Mouse (Mus musculus) midbrain, embryonic 16.5 days (tissue): ENCODE measurements around the gene Efna2. TPM values are rescaled to one million over a fixed set of nuclear protein-coding genes. Genes with fewer than 3 reads are reported as not detected.
"Not testable (repeated sequence)": the region's sequence is repeated elsewhere in the genome, so short reads cannot be mapped to it uniquely, and the experiment has no call there.

ENCODE experiments used
- ATAC-seq: fragments of 200-750 bp; cut with Nextera tagmentation; 2 replicates; pipeline ENCODE4 v1.8.0; 2017; ENCODE audit warnings: moderate TSS enrichment
- H3K27ac ChIP-seq: fragments of 300-500 bp; sonication (generic); 2 replicates; pipeline ENCODE4 v1.5.1; 2014; ENCODE audit warnings: mild to moderate bottlenecking, low read length, mixed read lengths
- H3K27me3 ChIP-seq: fragments of 300-500 bp; sonication (generic); 2 replicates; pipeline ENCODE4 v1.6.1; 2014; ENCODE audit warnings: low read depth, low read length, mixed read lengths; ENCODE audit not compliant: control insufficient read depth, insufficient read depth
- H3K36me3 ChIP-seq: fragments of 300-500 bp; sonication (generic); 2 replicates; pipeline ENCODE4 v1.6.1; 2014; ENCODE audit warnings: mild to moderate bottlenecking, low read length, moderate library complexity, mixed read lengths; ENCODE audit not compliant: control insufficient read depth, insufficient read depth
- H3K4me1 ChIP-seq: fragments of 300-500 bp; sonication (generic); 2 replicates; pipeline ENCODE4 v1.6.1; 2014; ENCODE audit warnings: mild to moderate bottlenecking, low read length, mixed read lengths; ENCODE audit not compliant: control insufficient read depth, insufficient read depth
- H3K4me2 ChIP-seq: fragments of 300-500 bp; sonication (generic); 2 replicates; pipeline ENCODE4 v1.6.1; 2014; ENCODE audit warnings: mild to moderate bottlenecking, low read length, mixed read lengths
- H3K4me3 ChIP-seq: fragments of 300-500 bp; sonication (generic); 2 replicates; pipeline ENCODE4 v1.5.1; 2014; ENCODE audit warnings: low read depth, mild to moderate bottlenecking, low read length, moderate library complexity, mixed read lengths
- H3K9ac ChIP-seq: fragments of 300-500 bp; sonication (generic); 2 replicates; pipeline ENCODE4 v1.6.1; 2014; ENCODE audit warnings: low read depth, low read length, mixed read lengths
- H3K9me3 ChIP-seq: fragments of 300-500 bp; sonication (generic); replicated peaks from 2 replicates; pipeline ENCODE4 v1.6.1; 2014; ENCODE audit warnings: mild to moderate bottlenecking, low read length, mixed read lengths; ENCODE audit not compliant: control insufficient read depth, poor library complexity, severe bottlenecking
- WGBS: fragments of 180-500 bp; shearing (Covaris S2); extraction: QIAGEN DNeasy Blood & Tissue Kit; methylation state at CpG from one replicate; pipeline ENCODE4 v1.1.7; 2014; 5-methylcytosine and 5-hydroxymethylcytosine counted together
- polyA plus RNA-seq: library from polyadenylated mRNA; unstranded; fragments of >200 nt; fragmentation: Nextera tagmentation; extraction: Ambion mirVana; gene quantifications from 2 replicates; pipeline ENCODE4 v1.2.1, GENCODE M21; 2015

Gene Efna2
- polyA plus RNA-seq, 1 experiment from 2014 or later: 43.3 TPM

DNA sequence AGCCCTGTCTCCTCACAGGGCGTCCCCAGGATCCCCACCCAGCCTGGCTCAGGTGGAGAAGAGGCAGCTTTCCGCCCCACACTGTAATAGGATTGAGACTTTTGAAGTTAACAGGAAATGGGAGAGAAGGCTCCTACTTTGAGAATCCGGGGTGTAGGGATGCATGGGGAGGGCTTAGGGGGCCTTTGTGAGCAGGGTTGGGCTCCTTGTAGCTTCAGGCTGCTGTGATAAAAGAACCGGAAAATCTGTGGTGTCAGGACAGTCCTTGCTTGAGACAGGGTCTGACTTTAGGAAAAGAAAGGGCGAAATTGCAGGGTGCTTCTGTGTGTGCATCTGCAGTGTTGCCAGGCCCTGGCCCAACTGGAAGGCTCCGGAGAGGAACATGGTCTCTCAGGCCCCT is 21.2 kb downstream of the Efna2 start:
- Histone ChIP-seq H3K4me1 (peaks cover 5% of the 10 kb centered on the region), H3K36me3 (no peaks in the 10 kb centered on the region), H3K9ac (no peak overlapping the region), H3K4me3 (no peak overlapping the region), H3K4me2 (no peak overlapping the region), H3K27me3 (no peaks in the 10 kb centered on the region), H3K27ac (no peak overlapping the region), H3K9me3 (no peaks in the 10 kb centered on the region)
- WGBS: 47% methylated on average over 6 of the region's 6 CpGs
- no peak for ATAC-seq

DNA sequence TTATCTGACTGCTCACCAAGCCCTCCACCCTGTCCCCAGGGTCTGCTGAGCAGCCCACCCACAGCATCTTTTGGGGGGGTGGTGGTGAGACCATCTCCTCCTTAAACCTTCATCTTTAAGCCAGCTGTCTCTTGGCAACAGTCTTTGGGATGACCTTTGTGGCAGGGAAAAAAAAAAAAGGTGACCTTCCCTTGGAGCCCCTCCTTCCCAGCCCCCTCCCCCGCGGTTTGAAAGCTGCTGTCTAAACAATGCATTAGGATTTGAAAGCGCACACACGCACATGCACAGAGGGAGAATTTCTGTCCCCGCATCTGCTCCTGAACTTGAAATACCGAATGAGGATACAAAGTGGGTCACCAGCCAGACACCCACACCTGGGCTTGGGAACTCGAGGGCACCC is 24.8 kb downstream of the Efna2 start:
- no peak for ATAC-seq
- no peaks in the 10 kb centered on the region for H3K36me3 ChIP-seq
- no peaks in the 10 kb centered on the region for H3K9me3 ChIP-seq
- H3K4me3 ChIP-seq: no peak overlapping the region
- 7% methylated on average over 7 of the region's 7 CpGs for WGBS
- H3K4me2 ChIP-seq: no peak overlapping the region
- no peaks in the 10 kb centered on the region for H3K27me3 ChIP-seq
- peaks cover 17% of the 10 kb centered on the region for H3K4me1 ChIP-seq
- no peak overlapping the region for H3K27ac ChIP-seq
- H3K9ac ChIP-seq: peak overlapping the region; percentile 44; the same call in 1 of the 2 replicates

DNA sequence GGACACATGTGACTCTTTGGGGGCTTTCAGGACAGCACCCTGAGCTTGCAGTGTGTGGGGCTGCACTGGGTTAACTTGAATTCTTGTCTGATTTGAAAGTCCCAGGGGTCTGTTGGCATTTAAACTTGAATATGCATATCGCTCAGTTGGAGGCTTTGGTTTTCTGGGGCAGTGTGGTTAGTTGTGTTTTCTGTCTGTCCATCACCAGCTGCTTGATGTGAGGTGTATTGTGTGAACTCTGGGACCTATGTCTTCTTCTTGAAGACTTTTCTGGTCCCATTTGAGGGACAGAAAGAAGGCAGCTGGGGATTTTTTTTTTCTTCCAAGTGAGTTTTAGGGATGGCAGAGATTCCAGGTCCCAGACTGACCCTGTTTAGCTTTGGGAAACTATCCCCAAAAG is 27.9 kb downstream of the Efna2 start:
- no peak overlapping the region for H3K4me2 ChIP-seq
- H3K27me3 ChIP-seq: no peaks in the 10 kb centered on the region
- H3K4me1 ChIP-seq: peaks cover 19% of the 10 kb centered on the region
- WGBS: 39% methylated on average over 1 of the region's 1 CpGs
- H3K27ac ChIP-seq: no peak overlapping the region
- ATAC-seq: no peak
- no peak overlapping the region for H3K9ac ChIP-seq
- no peaks in the 10 kb centered on the region for H3K36me3 ChIP-seq
- no peak overlapping the region for H3K4me3 ChIP-seq
- no peaks in the 10 kb centered on the region for H3K9me3 ChIP-seq

DNA sequence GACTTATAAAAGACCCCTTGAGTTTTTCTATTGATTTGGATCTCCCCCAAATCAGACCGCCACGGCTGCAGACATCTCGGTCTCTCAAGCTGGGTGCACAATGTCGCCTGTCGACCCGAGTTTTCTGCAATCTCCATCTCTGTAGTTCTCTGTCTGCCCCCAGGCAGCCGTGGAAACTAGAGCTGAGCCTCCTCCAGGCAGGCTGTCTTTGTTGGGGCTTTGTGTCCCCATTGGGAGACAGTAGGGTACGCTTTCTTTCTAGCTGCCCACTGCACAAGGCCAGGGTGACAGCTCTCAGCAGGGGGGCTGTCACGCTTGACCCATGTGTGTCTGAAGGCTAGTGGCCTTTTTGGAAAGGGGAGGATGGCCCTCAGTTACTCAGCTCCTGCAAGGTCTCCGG is 28.4 kb downstream of the Efna2 start:
- H3K27ac ChIP-seq: no peak overlapping the region
- H3K4me3 ChIP-seq: no peak overlapping the region
- ATAC-seq: no peak

DNA sequence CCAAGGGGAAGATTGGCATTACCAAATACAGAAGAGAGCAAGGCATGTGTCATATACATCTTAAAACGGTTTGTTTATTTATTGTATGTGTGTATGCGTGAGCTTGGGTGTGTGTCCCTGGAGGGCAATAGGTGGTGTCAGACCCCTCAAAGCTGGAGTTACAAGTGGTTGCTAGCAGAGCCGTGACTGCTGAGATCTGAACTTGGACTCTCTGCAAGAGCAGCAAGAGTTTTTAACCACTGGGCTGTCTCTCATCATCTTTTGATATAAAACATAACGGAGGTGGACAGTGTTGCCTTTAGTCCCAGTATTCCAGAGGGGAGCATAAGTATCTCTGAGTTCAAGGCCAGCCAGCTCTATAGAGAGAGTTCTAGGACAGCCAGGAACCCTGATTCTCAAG is 29.0 kb downstream of the Efna2 start:
- H3K4me2 ChIP-seq: no peak overlapping the region
- peak overlapping the region; percentile 82 for H3K27ac ChIP-seq
- 51% methylated on average over 4 of the region's 4 CpGs for WGBS
- H3K27me3 ChIP-seq: no peaks in the 10 kb centered on the region
- no peaks in the 10 kb centered on the region for H3K9me3 ChIP-seq
- no peak overlapping the region for H3K9ac ChIP-seq
- peaks cover 19% of the 10 kb centered on the region for H3K4me1 ChIP-seq
- no peak overlapping the region for H3K4me3 ChIP-seq
- ATAC-seq: no peak
- no peaks in the 10 kb centered on the region for H3K36me3 ChIP-seq

More for the DNA sequence above, 28.4 kb downstream of the Efna2 start:
- WGBS: 27% methylated on average over 10 of the region's 10 CpGs
- Histone ChIP-seq H3K4me1 (peaks cover 19% of the 10 kb centered on the region), H3K36me3 (no peaks in the 10 kb centered on the region), H3K4me2 (no peak overlapping the region), H3K9ac (no peak overlapping the region), H3K27me3 (no peaks in the 10 kb centered on the region), H3K9me3 (no peaks in the 10 kb centered on the region)

DNA sequence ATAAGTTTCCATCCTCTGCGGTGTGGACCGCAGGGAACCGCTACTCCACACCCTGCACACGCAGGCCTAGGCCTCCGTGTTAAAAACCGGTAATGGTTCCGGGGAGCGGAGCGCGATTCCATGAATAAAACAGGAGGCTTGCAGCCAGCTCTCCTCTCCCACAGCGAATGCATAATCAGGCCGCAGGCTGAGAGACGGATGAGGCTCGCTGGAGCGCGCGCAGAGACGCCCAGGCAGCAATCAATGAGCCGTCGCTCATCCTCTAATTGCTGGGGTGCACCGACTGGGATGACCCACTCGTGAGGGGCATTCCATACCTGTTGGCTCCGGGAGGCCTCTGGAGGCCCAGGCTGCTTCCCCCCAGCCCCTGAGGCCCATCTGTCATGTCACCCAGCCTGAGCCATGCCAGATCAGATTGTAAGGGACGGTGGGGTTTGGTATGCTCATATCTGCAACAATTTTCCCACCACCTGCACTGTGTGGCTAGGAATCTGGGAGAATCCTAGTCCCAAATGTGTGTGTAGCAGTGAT is 29.6 kb downstream of the Efna2 start:
- Histone ChIP-seq H3K9me3 (no peaks in the 10 kb centered on the region), H3K4me3 (no peak overlapping the region), H3K36me3 (no peaks in the 10 kb centered on the region), H3K4me1 (peaks cover 19% of the 10 kb centered on the region), H3K9ac (peak overlapping the region; percentile 50), H3K4me2 (peak overlapping the region; percentile 30), H3K27me3 (no peaks in the 10 kb centered on the region), H3K27ac (peak overlapping the region; percentile 82)
- WGBS: 2% methylated on average over 24 of the region's 24 CpGs
- peak; percentile 66 for ATAC-seq

DNA sequence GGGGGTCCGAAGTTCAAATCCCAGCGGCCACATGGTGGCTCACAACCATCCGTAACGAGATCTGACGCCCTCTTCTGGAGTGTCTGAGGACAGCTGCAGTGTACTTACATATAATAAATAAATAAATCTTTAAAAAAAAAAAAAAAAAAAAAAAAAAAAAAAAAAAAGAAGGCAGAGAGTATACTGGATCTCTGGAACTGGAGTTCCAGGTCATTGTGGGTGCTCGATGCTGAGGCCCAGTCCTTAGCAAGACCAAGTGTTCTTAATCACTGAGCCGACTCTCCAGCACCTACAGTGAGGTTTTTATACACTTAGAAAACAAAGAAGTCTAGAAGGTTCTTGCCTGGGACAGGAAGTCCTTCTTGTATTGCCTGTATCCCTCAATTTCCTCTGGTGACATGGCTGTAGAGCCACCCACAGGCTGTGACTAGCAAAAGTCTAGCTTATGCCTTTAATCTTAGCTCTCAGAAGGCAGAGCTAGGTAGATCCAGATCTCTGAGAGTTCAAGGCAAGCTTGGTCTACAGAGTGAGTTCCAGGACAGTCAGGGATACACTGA is 32.3 kb downstream of the Efna2 start:
- H3K4me1 ChIP-seq: peaks cover 20% of the 10 kb centered on the region
- not testable (repeated sequence) for H3K4me3 ChIP-seq, H3K4me2 ChIP-seq, H3K27ac ChIP-seq, H3K27me3 ChIP-seq, H3K36me3 ChIP-seq, H3K9ac ChIP-seq, H3K9me3 ChIP-seq, ATAC-seq
- WGBS: 80% methylated on average over 7 of the region's 7 CpGs

DNA sequence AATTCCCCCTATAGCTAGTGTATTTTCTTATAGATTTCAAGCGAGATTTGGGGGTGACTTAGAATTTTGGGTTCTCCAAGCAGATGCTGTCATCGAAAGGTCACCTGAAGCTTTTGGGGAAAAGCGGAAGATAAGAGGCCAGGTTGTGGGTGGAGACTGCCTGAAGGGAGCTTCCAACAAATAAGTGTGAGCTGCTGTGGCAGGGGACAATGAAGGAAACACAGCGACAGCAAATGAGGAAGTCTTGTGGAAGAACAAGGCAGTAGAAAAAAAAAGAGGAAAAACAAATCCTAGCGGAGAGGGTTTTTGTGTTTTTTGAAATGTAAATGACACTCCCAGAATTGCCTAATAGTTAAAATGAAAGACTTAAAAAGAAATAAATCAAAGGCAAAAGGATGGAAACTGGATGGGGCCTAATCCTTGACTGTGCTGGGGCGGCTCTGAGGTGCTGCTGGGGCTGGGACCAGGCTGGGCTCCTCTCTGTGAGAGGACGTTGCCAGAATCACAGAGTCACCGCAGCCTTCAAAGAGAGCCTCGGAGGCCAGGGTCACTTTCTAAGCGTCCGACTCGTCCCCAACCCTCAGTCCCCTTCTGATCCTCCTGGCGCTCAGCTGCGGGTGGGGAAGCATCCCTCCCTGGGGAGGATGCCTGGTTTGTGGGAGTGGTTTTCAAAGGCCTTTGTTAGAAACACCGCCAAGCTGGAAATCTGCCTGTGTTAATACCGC is 35.9 kb downstream of the Efna2 start:
- H3K9me3 ChIP-seq: no peaks in the 10 kb centered on the region
- H3K27ac ChIP-seq: peak overlapping the region; percentile 63
- 0 out of 2 replicates have a peak, but pooled peaks have one; percentile 36 for ATAC-seq
- no peak overlapping the region for H3K4me2 ChIP-seq
- 13% methylated on average over 16 of the region's 16 CpGs for WGBS
- no peaks in the 10 kb centered on the region for H3K27me3 ChIP-seq
- H3K4me3 ChIP-seq: no peak overlapping the region
- H3K9ac ChIP-seq: peak overlapping the region; percentile 23; the same call in 1 of the 2 replicates
- H3K4me1 ChIP-seq: peaks cover 6% of the 10 kb centered on the region; the same call in 1 of the 2 replicates
- no peaks in the 10 kb centered on the region for H3K36me3 ChIP-seq

DNA sequence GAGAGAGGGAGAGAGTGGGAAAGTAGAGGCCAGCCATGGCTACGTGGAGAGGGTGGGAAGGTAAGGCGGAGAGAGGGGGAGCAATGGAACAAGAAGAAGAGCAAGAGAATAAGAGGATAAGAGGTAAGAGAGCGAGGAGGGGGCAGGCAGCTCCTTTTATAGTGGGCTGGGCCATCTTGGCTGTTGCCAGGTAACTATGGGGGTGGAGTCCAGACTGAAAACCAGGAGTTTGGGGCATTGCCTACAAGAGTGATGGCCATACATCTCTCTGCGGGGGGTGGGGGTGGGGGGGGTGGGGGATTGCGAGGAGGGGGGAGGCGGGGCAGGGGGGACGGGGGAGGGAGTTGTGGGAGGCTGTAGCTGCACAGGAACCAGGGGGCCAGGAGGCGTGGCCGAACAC is 41.4 kb downstream of the Efna2 start:
- Histone ChIP-seq H3K4me1 (no peaks in the 10 kb centered on the region; the same call in 1 of the 2 replicates), H3K9me3 (no peaks in the 10 kb centered on the region), H3K36me3 (no peaks in the 10 kb centered on the region), H3K27ac (no peak overlapping the region), H3K4me2 (no peak overlapping the region), H3K4me3 (no peak overlapping the region), H3K27me3 (no peaks in the 10 kb centered on the region), H3K9ac (no peak overlapping the region)
- no peak for ATAC-seq
- 32% methylated on average over 9 of the region's 9 CpGs for WGBS
